Mouse (Mus musculus): ENCODE measurements around the gene Snu13. TPM values are rescaled to one million over a fixed set of nuclear protein-coding genes. Genes with fewer than 3 reads are reported as not detected.

Gene Snu13
- total and polyA plus RNA-seq, 2 experiments from 2014 or later: 174 to 242 TPM

GRCm38 (mm10) chr15:82058719-82059201, 11.4 kb upstream of the Snu13 start, which contains the start of gene 4930407I10Rik:
TSS of gene 4930407I10Rik (plus strand) at chr15:82059151.
- ATAC-seq (ENCODE audit: low FRiP score) (no peak), DNase-seq (ENCODE audit: low spot score) (no peak)
- H3K9me3 ChIP-seq (ENCODE audit: low read length): no peaks in the 10 kb centered on the region
- no peaks in the 10 kb centered on the region for H3K36me3 ChIP-seq (ENCODE audit: insufficient read depth, low read length)
- TF ChIP-seq CTCF (IDR thresholded peaks at IDR 0.05): no peak
- no peak within 1 kb of the TSS for H3K9ac ChIP-seq (replicated peaks; ENCODE audit: low read length, poor library complexity, severe bottlenecking)
- H3K4me3 ChIP-seq (ENCODE audit: low read depth, low read length): no peak within 1 kb of the TSS
- H3K4me2 ChIP-seq (ENCODE audit: low read depth, low read length, poor library complexity, severe bottlenecking): no peak within 1 kb of the TSS
- no peaks in the 10 kb centered on the region for H3K27me3 ChIP-seq (ENCODE audit: insufficient read depth, low read length)
- no peak within 1 kb of the TSS for H3K27ac ChIP-seq (ENCODE audit: low read depth, low read length)
- 85% methylated on average over 1 of the region's 1 CpGs for WGBS
- no peaks in the 10 kb centered on the region for H3K4me1 ChIP-seq (ENCODE audit: insufficient read depth, low read length)

GRCm38 (mm10) chr15:82052544-82052943, 5.1 kb upstream of the Snu13 start:
- H3K9me3 ChIP-seq (ENCODE audit: low read length): no peaks in the 10 kb centered on the region
- no peaks in the 10 kb centered on the region for H3K36me3 ChIP-seq (ENCODE audit: insufficient read depth, low read length)
- no peak overlapping the region for H3K4me3 ChIP-seq (ENCODE audit: low read depth, low read length)
- DNase-seq (ENCODE audit: low spot score): no peak
- H3K9ac ChIP-seq (replicated peaks; ENCODE audit: low read length, poor library complexity, severe bottlenecking): no peak overlapping the region
- no peak overlapping the region for H3K4me2 ChIP-seq (ENCODE audit: low read depth, low read length, poor library complexity, severe bottlenecking)
- H3K4me1 ChIP-seq (ENCODE audit: insufficient read depth, low read length): no peaks in the 10 kb centered on the region
- no peak overlapping the region for H3K27ac ChIP-seq (ENCODE audit: low read depth, low read length)
- no peak for ATAC-seq (ENCODE audit: low FRiP score)
- H3K27me3 ChIP-seq (ENCODE audit: insufficient read depth, low read length): no peaks in the 10 kb centered on the region
- 71% methylated on average over 5 of the region's 5 CpGs for WGBS
- no peak for TF ChIP-seq CTCF (IDR thresholded peaks at IDR 0.05)

GRCm38 (mm10) chr15:82046246-82046891, 1.0 kb downstream of the Snu13 start:
- TF ChIP-seq CTCF (IDR thresholded peaks at IDR 0.05): no peak
- 5% methylated on average over 26 of the region's 26 CpGs for WGBS
- Histone ChIP-seq H3K9ac (replicated peaks; ENCODE audit: low read length, poor library complexity, severe bottlenecking) (peak overlapping the region; percentile 84), H3K9me3 (ENCODE audit: low read length) (no peaks in the 10 kb centered on the region), H3K27me3 (ENCODE audit: insufficient read depth, low read length) (no peaks in the 10 kb centered on the region), H3K27ac (ENCODE audit: low read depth, low read length) (peak overlapping the region; percentile 85; the same call in 1 of the 2 replicates), H3K4me2 (ENCODE audit: low read depth, low read length, poor library complexity, severe bottlenecking) (peak overlapping the region; percentile 92), H3K36me3 (ENCODE audit: insufficient read depth, low read length) (no peaks in the 10 kb centered on the region), H3K4me3 (ENCODE audit: low read depth, low read length) (peak overlapping the region; percentile 99), H3K4me1 (ENCODE audit: insufficient read depth, low read length) (peaks cover 3% of the 10 kb centered on the region; the same call in 1 of the 2 replicates)
- no peak for DNase-seq (ENCODE audit: low spot score)
- ATAC-seq (ENCODE audit: low FRiP score): no peak

- DNase-seq (ENCODE audit: low spot score): peak; percentile 37
- peak; percentile 67 for TF ChIP-seq CTCF (IDR thresholded peaks at IDR 0.05)
- no peaks in the 10 kb centered on the region for H3K27me3 ChIP-seq (ENCODE audit: insufficient read depth, low read length)
- H3K36me3 ChIP-seq (ENCODE audit: insufficient read depth, low read length): peaks cover 10% of the 10 kb centered on the region
- no peaks in the 10 kb centered on the region for H3K9me3 ChIP-seq (ENCODE audit: low read length)
- 99% methylated on average over 7 of the region's 7 CpGs for WGBS
- H3K4me3 ChIP-seq (ENCODE audit: low read depth, low read length): no peak overlapping the region
- peaks cover 3% of the 10 kb centered on the region; the same call in 1 of the 2 replicates for H3K4me1 ChIP-seq (ENCODE audit: insufficient read depth, low read length)
- ATAC-seq (ENCODE audit: low FRiP score): no peak
- H3K9ac ChIP-seq (replicated peaks; ENCODE audit: low read length, poor library complexity, severe bottlenecking): no peak overlapping the region
- no peak overlapping the region for H3K4me2 ChIP-seq (ENCODE audit: low read depth, low read length, poor library complexity, severe bottlenecking)
- H3K27ac ChIP-seq (ENCODE audit: low read depth, low read length): no peak overlapping the region
Observed at GRCm38 (mm10) chr15:82044166-82044784, 3.1 kb downstream of the Snu13 start.

- peak; percentile 88 for TF ChIP-seq CTCF (IDR thresholded peaks at IDR 0.05)
- 100% methylated on average over 1 of the region's 1 CpGs for WGBS
Observed at GRCm38 (mm10) chr15:82040650-82041049, 6.7 kb downstream of the Snu13 start.

More at GRCm38 (mm10) chr15:82040650-82041049, 6.7 kb downstream of the Snu13 start:
- Histone ChIP-seq H3K27me3 (ENCODE audit: insufficient read depth, low read length) (no peaks in the 10 kb centered on the region), H3K9me3 (ENCODE audit: low read length) (no peaks in the 10 kb centered on the region), H3K9ac (replicated peaks; ENCODE audit: low read length, poor library complexity, severe bottlenecking) (no peak overlapping the region), H3K4me3 (ENCODE audit: low read depth, low read length) (no peak overlapping the region), H3K27ac (ENCODE audit: low read depth, low read length) (no peak overlapping the region), H3K36me3 (ENCODE audit: insufficient read depth, low read length) (peaks cover 26% of the 10 kb centered on the region), H3K4me1 (ENCODE audit: insufficient read depth, low read length) (no peaks in the 10 kb centered on the region), H3K4me2 (ENCODE audit: low read depth, low read length, poor library complexity, severe bottlenecking) (no peak overlapping the region)
- DNase-seq (ENCODE audit: low spot score) (peak; percentile 75), ATAC-seq (ENCODE audit: low FRiP score) (no peak)

Measured in midbrain, postnatal 0 days (tissue).